Mouse (Mus musculus) embryonic facial prominence, embryonic 12.5 days (tissue): ENCODE measurements around the gene P4ha1. TPM values are rescaled to one million over a fixed set of nuclear protein-coding genes. Genes with fewer than 3 reads are reported as not detected.

ENCODE experiments used
- ATAC-seq: fragments of 200-750 bp; cut with Nextera tagmentation; 2 replicates; pipeline ENCODE4 v1.8.0; 2017; ENCODE audit not compliant: insufficient number of reproducible peaks, insufficient read depth, low FRiP score, low TSS enrichment
- H3K27ac ChIP-seq: fragments of 300-500 bp; sonication (generic); 2 replicates; pipeline ENCODE4 v1.5.1; 2016; ENCODE audit warnings: mild to moderate bottlenecking
- H3K27me3 ChIP-seq: fragments of 300-500 bp; sonication (generic); 2 replicates; pipeline ENCODE4 v1.6.1; 2016; ENCODE audit warnings: mild to moderate bottlenecking, moderate library complexity
- H3K36me3 ChIP-seq: fragments of 300-500 bp; sonication (generic); 2 replicates; pipeline ENCODE4 v1.6.1; 2016; ENCODE audit warnings: mild to moderate bottlenecking
- H3K4me1 ChIP-seq: fragments of 300-500 bp; sonication (generic); 2 replicates; pipeline ENCODE4 v1.6.1; 2016
- H3K4me2 ChIP-seq: fragments of 300-500 bp; sonication (generic); replicated peaks from 2 replicates; pipeline ENCODE4 v1.6.1; 2016; ENCODE audit warnings: mild to moderate bottlenecking, moderate library complexity
- H3K4me3 ChIP-seq: fragments of 300-500 bp; sonication (generic); 2 replicates; pipeline ENCODE4 v1.5.1; 2016; ENCODE audit warnings: mild to moderate bottlenecking
- H3K9ac ChIP-seq: fragments of 300-500 bp; sonication (generic); 2 replicates; pipeline ENCODE4 v1.6.1; 2016; ENCODE audit warnings: mild to moderate bottlenecking, moderate library complexity
- H3K9me3 ChIP-seq: fragments of 300-500 bp; sonication (generic); 2 replicates; pipeline ENCODE4 v1.6.1; 2016; ENCODE audit warnings: mild to moderate bottlenecking, moderate library complexity
- WGBS: fragments of 180-500 bp; shearing (Covaris S2); methylation state at CpG from one replicate; pipeline ENCODE4 v1.1.7; 2016; 5-methylcytosine and 5-hydroxymethylcytosine counted together
- polyA plus RNA-seq: library from polyadenylated mRNA; unstranded; fragments of >200 nt; fragmentation: Nextera tagmentation; extraction: Ambion mirVana; gene quantifications from 2 replicates; pipeline ENCODE4 v1.2.1, GENCODE M21; 2016

P4ha1 gene
- polyA plus RNA-seq, 1 experiment from 2014 or later = 61.2 TPM

GRCm38 (mm10) chr10:59354120-59354519 lies 31.0 kb downstream of the P4ha1 start:
- H3K27me3 ChIP-seq = no peaks in the 10 kb centered on the region
- H3K27ac ChIP-seq = no peak overlapping the region
- peaks cover 64% of the 10 kb centered on the region for H3K36me3 ChIP-seq
- no peaks in the 10 kb centered on the region for H3K4me1 ChIP-seq
- no peak overlapping the region for H3K4me3 ChIP-seq
- no peak overlapping the region for H3K9ac ChIP-seq
- ATAC-seq = no peak
- 85% methylated on average over 12 of the region's 12 CpGs for WGBS
- H3K9me3 ChIP-seq = no peaks in the 10 kb centered on the region
- no peak overlapping the region for H3K4me2 ChIP-seq

- Histone ChIP-seq H3K27ac (no peak overlapping the region), H3K4me2 (no peak overlapping the region), H3K4me1 (no peaks in the 10 kb centered on the region), H3K9ac (no peak overlapping the region), H3K36me3 (peaks cover 66% of the 10 kb centered on the region), H3K27me3 (no peaks in the 10 kb centered on the region), H3K4me3 (no peak overlapping the region), H3K9me3 (no peaks in the 10 kb centered on the region)
- ATAC-seq = no peak
- 85% methylated on average over 8 of the region's 8 CpGs for WGBS
Observed at GRCm38 (mm10) chr10:59355020-59355419, 31.9 kb downstream of the P4ha1 start.

DNA sequence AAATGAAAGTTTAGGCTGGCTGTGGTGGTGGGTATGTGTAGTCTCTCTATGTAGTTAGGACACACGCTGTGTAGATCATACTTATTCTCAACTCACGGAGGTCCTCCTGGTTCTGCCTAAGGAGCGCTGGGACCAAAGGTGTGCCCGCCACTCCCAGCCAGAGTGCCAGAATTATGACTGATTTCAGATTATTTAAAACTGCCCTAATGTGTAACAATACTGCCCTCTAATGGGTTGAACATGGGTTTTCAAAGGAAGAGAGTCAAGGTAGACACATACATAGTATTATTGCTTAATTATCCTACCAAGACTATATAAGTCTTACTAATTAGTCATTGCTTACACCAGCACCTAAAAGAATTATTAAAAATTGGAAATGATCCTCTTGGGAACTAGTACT lies 35.6 kb downstream of the P4ha1 start:
- no peak overlapping the region for H3K4me3 ChIP-seq
- H3K4me1 ChIP-seq = no peaks in the 10 kb centered on the region
- no peak for ATAC-seq
- 0 out of 2 replicates have a peak, but pooled peaks cover 3% of the 10 kb centered on the region for H3K9me3 ChIP-seq
- no peak overlapping the region for H3K9ac ChIP-seq
- no peak overlapping the region for H3K4me2 ChIP-seq
- H3K36me3 ChIP-seq = peaks cover 67% of the 10 kb centered on the region
- 95% methylated on average over 4 of the region's 4 CpGs for WGBS
- no peaks in the 10 kb centered on the region for H3K27me3 ChIP-seq
- H3K27ac ChIP-seq = no peak overlapping the region

DNA sequence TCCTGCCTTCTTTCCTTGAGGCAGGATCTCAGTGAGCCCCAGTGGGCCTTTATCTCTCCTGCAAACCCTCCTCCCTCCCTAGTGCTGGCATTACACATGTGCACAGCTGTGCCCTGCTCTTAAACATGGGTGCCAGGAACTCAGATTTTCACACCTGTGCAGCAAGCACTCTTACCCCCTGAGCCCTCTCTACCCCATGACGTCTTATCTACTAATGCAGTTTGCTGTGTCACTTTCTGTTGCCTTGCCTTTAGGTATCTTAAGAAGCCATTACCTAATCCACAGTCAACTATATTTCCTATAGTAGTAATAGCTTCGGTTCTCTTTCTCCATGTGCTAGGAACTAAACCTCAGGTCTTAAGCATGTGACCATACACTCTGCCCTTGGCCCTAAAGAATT lies 40.1 kb downstream of the P4ha1 start:
- H3K4me1 ChIP-seq = no peaks in the 10 kb centered on the region
- no peak overlapping the region for H3K27ac ChIP-seq
- no peak overlapping the region for H3K4me3 ChIP-seq
- no peak for ATAC-seq
- peaks cover 77% of the 10 kb centered on the region for H3K36me3 ChIP-seq
- H3K4me2 ChIP-seq = no peak overlapping the region
- WGBS = 86% methylated on average over 2 of the region's 2 CpGs
- H3K9ac ChIP-seq = no peak overlapping the region
- H3K27me3 ChIP-seq = no peaks in the 10 kb centered on the region
- 0 out of 2 replicates have a peak, but pooled peaks cover 3% of the 10 kb centered on the region for H3K9me3 ChIP-seq

GRCm38 (mm10) chr10:59364551-59364950 lies 41.5 kb downstream of the P4ha1 start:
- peaks cover 88% of the 10 kb centered on the region for H3K36me3 ChIP-seq

GRCm38 (mm10) chr10:59365804-59366589 lies 42.9 kb downstream of the P4ha1 start:
- Histone ChIP-seq H3K27ac (no peak overlapping the region), H3K4me3 (no peak overlapping the region), H3K27me3 (no peaks in the 10 kb centered on the region), H3K4me1 (no peaks in the 10 kb centered on the region), H3K9ac (no peak overlapping the region), H3K36me3 (peaks cover 90% of the 10 kb centered on the region), H3K4me2 (no peak overlapping the region), H3K9me3 (no peaks in the 10 kb centered on the region)
- 83% methylated on average over 5 of the region's 5 CpGs for WGBS
- ATAC-seq = no peak

More at GRCm38 (mm10) chr10:59364551-59364950, 41.5 kb downstream of the P4ha1 start:
- 90% methylated on average over 3 of the region's 3 CpGs for WGBS
- Histone ChIP-seq H3K4me2 (no peak overlapping the region), H3K9ac (no peak overlapping the region), H3K27ac (no peak overlapping the region), H3K4me3 (no peak overlapping the region), H3K9me3 (0 out of 2 replicates have a peak, but pooled peaks cover 3% of the 10 kb centered on the region), H3K4me1 (no peaks in the 10 kb centered on the region), H3K27me3 (no peaks in the 10 kb centered on the region)
- ATAC-seq = no peak

DNA sequence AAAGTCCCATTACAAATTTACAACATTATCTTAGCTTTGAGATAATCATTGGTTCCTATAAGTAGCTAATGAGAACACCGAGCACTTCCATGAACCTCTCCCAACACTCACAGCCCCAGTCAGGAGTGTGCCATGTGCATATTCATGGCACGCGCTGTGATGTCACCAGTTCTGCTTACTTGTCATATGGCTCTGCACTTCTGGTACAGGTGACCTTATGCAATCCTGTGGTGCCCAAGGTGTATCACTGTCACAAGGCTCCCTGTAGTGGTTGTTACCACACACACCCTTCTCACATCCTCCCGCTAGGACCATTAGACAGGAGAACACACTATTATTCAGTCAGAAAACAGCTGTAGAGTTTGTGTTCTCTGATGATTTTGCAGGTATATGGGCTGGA lies 43.6 kb downstream of the P4ha1 start:
- 93% methylated on average over 4 of the region's 4 CpGs for WGBS

DNA sequence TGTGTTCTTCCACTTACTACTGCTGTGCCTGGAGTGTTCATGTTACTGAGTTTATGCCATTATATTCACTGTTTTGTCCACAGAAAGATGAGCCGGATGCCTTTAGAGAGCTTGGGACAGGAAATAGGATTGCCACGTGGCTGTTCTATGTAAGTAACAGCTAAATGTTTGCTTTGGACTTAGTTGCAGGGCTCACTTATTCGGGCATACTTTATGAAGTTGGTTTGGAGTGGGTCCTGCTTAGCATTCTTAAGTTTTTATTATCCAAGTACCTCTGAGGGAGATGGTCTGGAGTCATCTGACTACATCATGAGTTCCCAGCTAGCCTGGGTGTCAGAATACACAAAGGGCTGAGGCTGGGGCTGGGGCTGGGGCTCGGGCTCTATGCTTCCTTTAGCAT lies 44.1 kb downstream of the P4ha1 start:
- Histone ChIP-seq H3K4me3 (no peak overlapping the region), H3K4me2 (no peak overlapping the region), H3K9me3 (no peaks in the 10 kb centered on the region), H3K27ac (no peak overlapping the region), H3K9ac (no peak overlapping the region), H3K36me3 (peaks cover 85% of the 10 kb centered on the region), H3K4me1 (no peaks in the 10 kb centered on the region), H3K27me3 (no peaks in the 10 kb centered on the region)
- 83% methylated on average over 4 of the region's 4 CpGs for WGBS
- no peak for ATAC-seq

More for the DNA sequence above, 43.6 kb downstream of the P4ha1 start:
- Histone ChIP-seq H3K4me1 (no peaks in the 10 kb centered on the region), H3K9ac (no peak overlapping the region), H3K27me3 (no peaks in the 10 kb centered on the region), H3K36me3 (peaks cover 89% of the 10 kb centered on the region), H3K27ac (no peak overlapping the region), H3K9me3 (no peaks in the 10 kb centered on the region), H3K4me3 (no peak overlapping the region), H3K4me2 (no peak overlapping the region)
- no peak for ATAC-seq

DNA sequence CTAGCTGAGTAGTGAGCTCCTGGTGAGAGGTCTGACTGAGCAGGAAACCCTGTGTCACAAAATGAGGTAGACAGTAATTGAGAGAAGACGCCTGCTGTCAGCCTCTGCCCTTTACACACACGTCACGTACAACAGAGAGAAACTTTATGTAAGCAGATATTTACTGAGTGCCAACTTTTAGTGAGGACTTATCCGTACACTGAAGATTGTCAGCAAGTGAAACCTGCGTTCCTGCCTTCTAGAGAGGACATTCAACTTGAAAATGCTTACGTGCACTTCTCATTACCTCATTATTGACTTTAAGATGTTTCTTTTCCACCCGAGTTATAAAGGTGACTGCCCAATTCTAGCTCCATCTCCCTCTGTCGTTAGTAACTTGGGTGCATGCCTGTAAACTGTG lies 45.6 kb downstream of the P4ha1 start:
- no peak for ATAC-seq
- Histone ChIP-seq H3K27me3 (no peaks in the 10 kb centered on the region), H3K4me2 (no peak overlapping the region), H3K36me3 (peaks cover 84% of the 10 kb centered on the region), H3K4me1 (no peaks in the 10 kb centered on the region), H3K4me3 (no peak overlapping the region), H3K9ac (no peak overlapping the region), H3K9me3 (no peaks in the 10 kb centered on the region), H3K27ac (no peak overlapping the region)
- WGBS = 87% methylated on average over 8 of the region's 8 CpGs

GRCm38 (mm10) chr10:59369426-59369825 lies 46.3 kb downstream of the P4ha1 start:
- H3K4me3 ChIP-seq = no peak overlapping the region
- H3K27ac ChIP-seq = no peak overlapping the region
- WGBS = 92% methylated on average over 9 of the region's 9 CpGs
- H3K36me3 ChIP-seq = peaks cover 84% of the 10 kb centered on the region
- ATAC-seq = no peak
- H3K4me1 ChIP-seq = no peaks in the 10 kb centered on the region
- no peak overlapping the region for H3K4me2 ChIP-seq
- H3K9ac ChIP-seq = no peak overlapping the region
- H3K27me3 ChIP-seq = no peaks in the 10 kb centered on the region
- H3K9me3 ChIP-seq = no peaks in the 10 kb centered on the region

- Histone ChIP-seq H3K9ac (no peak overlapping the region), H3K27ac (no peak overlapping the region), H3K4me1 (no peaks in the 10 kb centered on the region), H3K27me3 (no peaks in the 10 kb centered on the region), H3K36me3 (peaks cover 21% of the 10 kb centered on the region), H3K4me3 (no peak overlapping the region), H3K4me2 (no peak overlapping the region), H3K9me3 (0 out of 2 replicates have a peak, but pooled peaks cover 3% of the 10 kb centered on the region)
- ATAC-seq = no peak
- WGBS = 81% methylated on average over 10 of the region's 10 CpGs
Observed at GRCm38 (mm10) chr10:59377906-59378305, 54.8 kb downstream of the P4ha1 start.

- Histone ChIP-seq H3K4me2 (no peak overlapping the region), H3K27ac (no peak overlapping the region), H3K4me1 (no peaks in the 10 kb centered on the region), H3K9me3 (0 out of 2 replicates have a peak, but pooled peaks cover 3% of the 10 kb centered on the region), H3K4me3 (no peak overlapping the region), H3K27me3 (no peaks in the 10 kb centered on the region), H3K9ac (no peak overlapping the region), H3K36me3 (peaks cover 15% of the 10 kb centered on the region)
- ATAC-seq = no peak
- WGBS = 88% methylated on average over 4 of the region's 4 CpGs
Observed at GRCm38 (mm10) chr10:59378728-59379127, 55.6 kb downstream of the P4ha1 start.
